Mouse (Mus musculus): ENCODE measurements around the gene Rgs12. TPM values are rescaled to one million over a fixed set of nuclear protein-coding genes. Genes with fewer than 3 reads are reported as not detected.

Gene Rgs12
- total RNA-seq, 1 experiment: 17.0 TPM

GRCm38 (mm10) chr5:35003611-35004162 lies 54.4 kb downstream of the Rgs12 start:
- no peak for DNase-seq (ENCODE audit: low read depth, low spot score)
- Histone ChIP-seq H3K9ac (ENCODE audit: insufficient read depth, low read depth, low read length, poor library complexity, severe bottlenecking) (no peak overlapping the region), H3K36me3 (ENCODE audit: control insufficient read depth, insufficient read depth, low read length, poor library complexity, severe bottlenecking) (no peaks in the 10 kb centered on the region), H3K27ac (ENCODE audit: insufficient read depth, low read depth, low read length, poor library complexity, severe bottlenecking) (no peak overlapping the region), H3K9me3 (ENCODE audit: control insufficient read depth, insufficient read depth, low read depth, low read length) (no peaks in the 10 kb centered on the region), H3K4me3 (ENCODE audit: insufficient read depth in 1 of 2, low read depth in 1 of 2, low read length in 2 of 2, poor library complexity in 1 of 2, severe bottlenecking in 1 of 2) (no peak overlapping the region), H3K4me1 (ENCODE audit: control insufficient read depth in 2 of 2, insufficient read depth in 2 of 2, low read length in 2 of 2, poor library complexity in 1 of 2) (peaks cover 0 to 11% of the 10 kb centered on the region in 2 experiments; a peak in 2 of 4 replicates)
- in situ Hi-C loops (cut with MboI; ENCODE audit: low sequenced_read_pairs in 2 of 2, unreplicated experiment in 2 of 2): no loop called here
- TF ChIP-seq MAFK (IDR thresholded peaks at IDR 0.05; ENCODE audit: insufficient read depth, low read depth, low read length): no peak
- TF ChIP-seq ZC3H11A (IDR thresholded peaks at IDR 0.05; ENCODE audit: borderline replicate concordance, low read depth, low read length): no peak
- no peak for TF ChIP-seq CHD2 (IDR thresholded peaks at IDR 0.05; ENCODE audit: low read depth, low read length)
- TF ChIP-seq HCFC1 (IDR thresholded peaks at IDR 0.05; ENCODE audit: borderline replicate concordance, insufficient read depth, low read length): no peak
- TF ChIP-seq ZNF384 (IDR thresholded peaks at IDR 0.05; ENCODE audit: low read depth, low read length): no peak

DNA sequence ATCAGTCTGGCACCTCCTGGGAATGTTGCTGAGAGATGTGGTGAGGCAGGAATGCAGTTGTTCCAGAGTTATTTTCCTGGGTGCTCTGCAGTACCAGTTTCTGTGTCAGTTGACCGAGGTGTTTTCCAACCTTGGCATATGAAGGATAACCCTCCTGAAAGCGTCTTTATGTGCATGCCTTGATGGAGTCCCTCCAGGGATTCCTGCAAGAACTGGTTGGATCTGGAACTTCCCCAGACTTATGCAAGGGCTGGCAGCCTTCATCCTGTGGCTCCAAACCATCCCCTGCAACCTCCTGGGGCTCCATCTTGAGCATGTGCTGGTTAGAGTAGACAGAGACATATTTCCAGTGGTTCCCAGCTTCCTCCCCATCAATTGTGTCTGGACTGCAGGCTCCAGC lies 55.5 kb downstream of the Rgs12 start:
- Histone ChIP-seq H3K4me1 (ENCODE audit: control insufficient read depth in 2 of 2, insufficient read depth in 2 of 2, low read length in 2 of 2, poor library complexity in 1 of 2) (peaks cover 0 to 7% of the 10 kb centered on the region in 2 experiments; a peak in 1 of 4 replicates), H3K4me3 (ENCODE audit: insufficient read depth in 1 of 2, low read depth in 1 of 2, low read length in 2 of 2, poor library complexity in 1 of 2, severe bottlenecking in 1 of 2) (no peak overlapping the region), H3K36me3 (ENCODE audit: control insufficient read depth, insufficient read depth, low read length, poor library complexity, severe bottlenecking) (no peaks in the 10 kb centered on the region), H3K9me3 (ENCODE audit: control insufficient read depth, insufficient read depth, low read depth, low read length) (no peaks in the 10 kb centered on the region), H3K9ac (ENCODE audit: insufficient read depth, low read depth, low read length, poor library complexity, severe bottlenecking) (no peak overlapping the region), H3K27ac (ENCODE audit: insufficient read depth, low read depth, low read length, poor library complexity, severe bottlenecking) (no peak overlapping the region)
- in situ Hi-C loops (cut with MboI; ENCODE audit: low sequenced_read_pairs in 2 of 2, unreplicated experiment in 2 of 2): no loop called here
- TF ChIP-seq ZC3H11A (IDR thresholded peaks at IDR 0.05; ENCODE audit: borderline replicate concordance, low read depth, low read length) (no peak), MAFK (IDR thresholded peaks at IDR 0.05; ENCODE audit: insufficient read depth, low read depth, low read length) (no peak), HCFC1 (IDR thresholded peaks at IDR 0.05; ENCODE audit: borderline replicate concordance, insufficient read depth, low read length) (no peak), ZNF384 (IDR thresholded peaks at IDR 0.05; ENCODE audit: low read depth, low read length) (no peak), CHD2 (IDR thresholded peaks at IDR 0.05; ENCODE audit: low read depth, low read length) (no peak)
- no peak for DNase-seq (ENCODE audit: low read depth, low spot score)

DNA sequence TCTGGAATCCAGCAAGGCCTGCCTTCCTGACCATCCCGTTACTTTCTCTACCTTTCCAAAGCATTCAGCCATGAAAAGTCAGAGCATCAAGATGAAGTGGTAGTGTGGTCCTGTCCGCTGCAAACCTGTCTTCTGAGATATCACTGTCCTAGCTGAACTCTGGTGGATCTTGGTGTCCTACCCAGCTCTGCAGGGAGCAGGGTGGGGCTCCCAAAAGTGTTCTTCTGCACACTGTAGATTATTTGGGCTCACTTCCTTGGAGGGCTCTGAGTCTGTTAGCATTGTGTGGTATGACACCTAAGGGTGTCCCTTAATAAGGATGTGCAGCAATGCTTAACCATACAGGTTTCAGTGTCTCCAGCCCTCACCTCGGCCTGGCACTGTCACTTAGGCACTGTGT lies 56.4 kb downstream of the Rgs12 start:
- TF ChIP-seq HCFC1 (IDR thresholded peaks at IDR 0.05; ENCODE audit: borderline replicate concordance, insufficient read depth, low read length) (no peak), ZC3H11A (IDR thresholded peaks at IDR 0.05; ENCODE audit: borderline replicate concordance, low read depth, low read length) (no peak), ZNF384 (IDR thresholded peaks at IDR 0.05; ENCODE audit: low read depth, low read length) (no peak), CHD2 (IDR thresholded peaks at IDR 0.05; ENCODE audit: low read depth, low read length) (no peak)
- in situ Hi-C loops (cut with MboI; ENCODE audit: low sequenced_read_pairs in 2 of 2, unreplicated experiment in 2 of 2): no loop called here
- no peak overlapping the region for H3K27ac ChIP-seq (ENCODE audit: insufficient read depth, low read depth, low read length, poor library complexity, severe bottlenecking)
- peaks cover 0 to 7% of the 10 kb centered on the region in 2 experiments; a peak in 1 of 4 replicates for H3K4me1 ChIP-seq (ENCODE audit: control insufficient read depth in 2 of 2, insufficient read depth in 2 of 2, low read length in 2 of 2, poor library complexity in 1 of 2)
- no peaks in the 10 kb centered on the region for H3K9me3 ChIP-seq (ENCODE audit: control insufficient read depth, insufficient read depth, low read depth, low read length)
- no peak for DNase-seq (ENCODE audit: low read depth, low spot score)
- H3K4me3 ChIP-seq (ENCODE audit: insufficient read depth in 1 of 2, low read depth in 1 of 2, low read length in 2 of 2, poor library complexity in 1 of 2, severe bottlenecking in 1 of 2): no peak overlapping the region
- no peaks in the 10 kb centered on the region for H3K36me3 ChIP-seq (ENCODE audit: control insufficient read depth, insufficient read depth, low read length, poor library complexity, severe bottlenecking)
- H3K9ac ChIP-seq (ENCODE audit: insufficient read depth, low read depth, low read length, poor library complexity, severe bottlenecking): no peak overlapping the region

- TF ChIP-seq ZC3H11A (IDR thresholded peaks at IDR 0.05; ENCODE audit: borderline replicate concordance, low read depth, low read length) (no peak), HCFC1 (IDR thresholded peaks at IDR 0.05; ENCODE audit: borderline replicate concordance, insufficient read depth, low read length) (no peak), ZNF384 (IDR thresholded peaks at IDR 0.05; ENCODE audit: low read depth, low read length) (no peak), MAFK (IDR thresholded peaks at IDR 0.05; ENCODE audit: insufficient read depth, low read depth, low read length) (no peak), CHD2 (IDR thresholded peaks at IDR 0.05; ENCODE audit: low read depth, low read length) (no peak)
- Histone ChIP-seq H3K36me3 (ENCODE audit: control insufficient read depth, insufficient read depth, low read length, poor library complexity, severe bottlenecking) (no peaks in the 10 kb centered on the region), H3K4me3 (ENCODE audit: insufficient read depth in 1 of 2, low read depth in 1 of 2, low read length in 2 of 2, poor library complexity in 1 of 2, severe bottlenecking in 1 of 2) (no peak overlapping the region), H3K9ac (ENCODE audit: insufficient read depth, low read depth, low read length, poor library complexity, severe bottlenecking) (no peak overlapping the region), H3K9me3 (ENCODE audit: control insufficient read depth, insufficient read depth, low read depth, low read length) (no peaks in the 10 kb centered on the region), H3K27ac (ENCODE audit: insufficient read depth, low read depth, low read length, poor library complexity, severe bottlenecking) (no peak overlapping the region), H3K4me1 (ENCODE audit: control insufficient read depth in 2 of 2, insufficient read depth in 2 of 2, low read length in 2 of 2, poor library complexity in 1 of 2) (peaks cover 0 to 7% of the 10 kb centered on the region in 2 experiments; a peak in 1 of 4 replicates)
- DNase-seq (ENCODE audit: low read depth, low spot score): no peak
- in situ Hi-C loops (cut with MboI; ENCODE audit: low sequenced_read_pairs in 2 of 2, unreplicated experiment in 2 of 2): no loop called here
These were observed 57.4 kb downstream of the Rgs12 start for GRCm38 (mm10) chr5:35006599-35006998.
